Mouse (Mus musculus) liver, embryonic 14.5 days (tissue): ENCODE results near the gene Cnnm1. TPM values are rescaled to one million over a fixed set of nuclear protein-coding genes. Genes with fewer than 3 reads are reported as not detected.

Source experiments
- ATAC-seq: fragments of 200-750 bp; cut with Nextera tagmentation; 2 replicates; pipeline ENCODE4 v1.8.0; 2017; ENCODE audit warnings: moderate number of reproducible peaks, mild to moderate bottlenecking, moderate library complexity; ENCODE audit not compliant: insufficient read depth
- DNase-seq, 3 experiments: peaks; one replicate each; pipeline ENCODE4 v3.0.0-alpha.2; 2012 to 2013; ENCODE audit warnings: low read depth in 3 of 3, low spot score in 3 of 3
- H3K27ac ChIP-seq: fragments of 300-500 bp; sonication (generic); 2 replicates; pipeline ENCODE4 v1.5.1; 2014; ENCODE audit warnings: moderate library complexity, mild to moderate bottlenecking, control low read depth, inconsistent platforms
- H3K27me3 ChIP-seq: fragments of 300-500 bp; sonication (generic); 2 replicates; pipeline ENCODE4 v1.6.1; 2014; ENCODE audit warnings: mild to moderate bottlenecking, low read length, moderate library complexity; ENCODE audit not compliant: control insufficient read depth, insufficient read depth
- H3K36me3 ChIP-seq: fragments of 300-500 bp; sonication (generic); replicated peaks from 2 replicates; pipeline ENCODE4 v1.6.1; 2014; ENCODE audit warnings: low read depth; ENCODE audit not compliant: control insufficient read depth, insufficient read depth
- H3K4me1 ChIP-seq, 2 experiments: fragments of 200-500 bp in 1 of 2; fragments of 300-500 bp in 1 of 2; sonication (generic) in 1 of 2; replicated peaks; 2 replicates each; pipeline ENCODE4 v1.6.1; 2012 to 2014; ENCODE audit warnings: antibody characterized with exemption in 1 of 2, inconsistent platforms in 1 of 2, low read length in 1 of 2; ENCODE audit not compliant: control insufficient read depth in 2 of 2, insufficient read depth in 2 of 2
- H3K4me2 ChIP-seq: fragments of 300-500 bp; sonication (generic); 2 replicates; pipeline ENCODE4 v1.6.1; 2014; ENCODE audit warnings: low read depth, mild to moderate bottlenecking, control low read depth, moderate library complexity
- H3K4me3 ChIP-seq, 2 experiments: fragments of 200-500 bp in 1 of 2; fragments of 300-500 bp in 1 of 2; sonication (generic) in 1 of 2; 2 replicates each; pipeline ENCODE4 v1.5.1; 2012 to 2014; ENCODE audit warnings: low read depth in 2 of 2, low read length in 2 of 2, mild to moderate bottlenecking in 2 of 2, control low read depth in 1 of 2, inconsistent platforms in 1 of 2, moderate library complexity in 1 of 2; ENCODE audit not compliant: insufficient read depth in 1 of 2
- H3K9ac ChIP-seq: fragments of 300-500 bp; sonication (generic); replicated peaks from 2 replicates; pipeline ENCODE4 v1.6.1; 2014; ENCODE audit warnings: mild to moderate bottlenecking, control low read depth, moderate library complexity
- H3K9me3 ChIP-seq: fragments of 300-500 bp; sonication (generic); 2 replicates; pipeline ENCODE4 v1.6.1; 2016; ENCODE audit warnings: low read length, mixed read lengths; ENCODE audit not compliant: control insufficient read depth
- CTCF ChIP-seq: IDR thresholded peaks from 2 replicates; pipeline ENCODE4 v1.5.1; 2016; ENCODE audit warnings: antibody characterized with exemption, low read depth, control low read depth
- EP300 ChIP-seq: IDR thresholded peaks from 2 replicates; pipeline ENCODE4 v1.6.1; 2016; ENCODE audit warnings: antibody characterized with exemption, low read depth
- WGBS: fragments of 180-500 bp; shearing (Covaris S2); extraction: QIAGEN DNeasy Blood & Tissue Kit; methylation state at CpG from one replicate; pipeline ENCODE4 v1.1.7; 2014; ENCODE audit not compliant: insufficient replicate concordance; 5-methylcytosine and 5-hydroxymethylcytosine counted together
- polyA plus RNA-seq, 2 experiments: library from polyadenylated mRNA; depleted of rRNA in 1 of 2; stranded (reverse) in 1 of 2; unstranded in 1 of 2; fragments of >200 nt; fragmentation: Nextera tagmentation in 1 of 2; extraction: Ambion mirVana in 1 of 2; gene quantifications; 2 replicates each; pipeline versions ENCODE4 v1.2.1 to v1.2.3; 2012 to 2014

Gene Cnnm1
- polyA plus RNA-seq, 2 experiments, result 0.08 to 0.17 TPM

GRCm38 (mm10) chr19:43493878-43494277 is 53.6 kb downstream of the Cnnm1 start:
- Histone ChIP-seq H3K9me3 (no peaks in the 10 kb centered on the region), H3K4me1 (peaks cover 5 to 15% of the 10 kb centered on the region in 2 experiments), H3K27me3 (no peaks in the 10 kb centered on the region), H3K9ac (no peak overlapping the region), H3K4me3 (no peak overlapping the region), H3K27ac (no peak overlapping the region), H3K4me2 (peak overlapping the region; percentile 69), H3K36me3 (no peaks in the 10 kb centered on the region)
- 68% methylated on average over 6 of the region's 6 CpGs for WGBS
- ATAC-seq (no peak), DNase-seq (no peak)
- no peak for TF ChIP-seq EP300
- no peak for TF ChIP-seq CTCF

GRCm38 (mm10) chr19:43494914-43495313 is 54.7 kb downstream of the Cnnm1 start:
- peak; percentile 90 for ATAC-seq
- Histone ChIP-seq H3K9ac (peak overlapping the region; percentile 51), H3K4me2 (peak overlapping the region; percentile 69), H3K4me3 (peak overlapping the region; percentile 41 to 42; a peak in 3 of 4 replicates), H3K36me3 (no peaks in the 10 kb centered on the region), H3K9me3 (no peaks in the 10 kb centered on the region), H3K27ac (peak overlapping the region; percentile 70), H3K4me1 (peaks cover 5 to 15% of the 10 kb centered on the region in 2 experiments), H3K27me3 (no peaks in the 10 kb centered on the region)
- DNase-seq, result peak in 1 of 3 experiments; percentile 74
- no peak for TF ChIP-seq CTCF
- TF ChIP-seq EP300, result no peak
- 8% methylated on average over 14 of the region's 14 CpGs for WGBS

GRCm38 (mm10) chr19:43495846-43496245 is 55.6 kb downstream of the Cnnm1 start:
- peak in 1 of 3 experiments; percentile 56 for DNase-seq
- no peak for ATAC-seq
- peaks cover 5 to 15% of the 10 kb centered on the region in 2 experiments for H3K4me1 ChIP-seq
- H3K4me3 ChIP-seq, result no peak overlapping the region
- H3K9me3 ChIP-seq, result no peaks in the 10 kb centered on the region
- H3K27ac ChIP-seq, result no peak overlapping the region
- no peaks in the 10 kb centered on the region for H3K36me3 ChIP-seq
- H3K9ac ChIP-seq, result no peak overlapping the region
- WGBS, result 16% methylated on average over 5 of the region's 5 CpGs
- H3K27me3 ChIP-seq, result no peaks in the 10 kb centered on the region
- H3K4me2 ChIP-seq, result peak overlapping the region; percentile 69
- TF ChIP-seq CTCF (peak; percentile 84), EP300 (no peak)

GRCm38 (mm10) chr19:43497440-43497839 is 57.2 kb downstream of the Cnnm1 start:
- TF ChIP-seq CTCF (no peak), EP300 (no peak)
- Histone ChIP-seq H3K9me3 (no peaks in the 10 kb centered on the region), H3K36me3 (peaks cover 2% of the 10 kb centered on the region), H3K9ac (no peak overlapping the region), H3K27ac (no peak overlapping the region), H3K27me3 (no peaks in the 10 kb centered on the region), H3K4me2 (no peak overlapping the region), H3K4me1 (peaks cover 5 to 15% of the 10 kb centered on the region in 2 experiments), H3K4me3 (no peak overlapping the region)
- DNase-seq (no peak), ATAC-seq (no peak)
- 81% methylated on average over 7 of the region's 7 CpGs for WGBS

- Histone ChIP-seq H3K27ac (no peak overlapping the region), H3K9ac (no peak overlapping the region), H3K27me3 (no peaks in the 10 kb centered on the region), H3K9me3 (no peaks in the 10 kb centered on the region), H3K36me3 (peaks cover 2% of the 10 kb centered on the region), H3K4me3 (no peak overlapping the region), H3K4me2 (no peak overlapping the region), H3K4me1 (peaks cover 5 to 15% of the 10 kb centered on the region in 2 experiments)
- 67% methylated on average over 7 of the region's 7 CpGs for WGBS
- ATAC-seq, result no peak
- no peak for TF ChIP-seq CTCF
- TF ChIP-seq EP300, result no peak
- no peak for DNase-seq
Measured at GRCm38 (mm10) chr19:43498874-43499273, 58.6 kb downstream of the Cnnm1 start.
